Mouse (Mus musculus) heart, postnatal 25 days (tissue): ENCODE results near the gene Trmt10b. TPM values are rescaled to one million over a fixed set of nuclear protein-coding genes. Genes with fewer than 3 reads are reported as not detected.

ENCODE experiments used
- DNase-seq: peaks from one replicate; pipeline ENCODE4 v3.0.0; 2022; ENCODE audit warnings: low spot score
- intact Hi-C: fragments of 180-260 bp; cut with DNase I; formaldehyde crosslinking; loops from one replicate; pipeline ENCODE4 v1.15.1; 2025
- total RNA-seq, 2 experiments: library from RNA; stranded (reverse); gene quantifications; 2 replicates each; pipeline ENCODE4 v1.2.3; 2021

The Trmt10b gene
- 1 to 10 TPM; 3.5 to 6.2 TPM for total RNA-seq

DNA sequence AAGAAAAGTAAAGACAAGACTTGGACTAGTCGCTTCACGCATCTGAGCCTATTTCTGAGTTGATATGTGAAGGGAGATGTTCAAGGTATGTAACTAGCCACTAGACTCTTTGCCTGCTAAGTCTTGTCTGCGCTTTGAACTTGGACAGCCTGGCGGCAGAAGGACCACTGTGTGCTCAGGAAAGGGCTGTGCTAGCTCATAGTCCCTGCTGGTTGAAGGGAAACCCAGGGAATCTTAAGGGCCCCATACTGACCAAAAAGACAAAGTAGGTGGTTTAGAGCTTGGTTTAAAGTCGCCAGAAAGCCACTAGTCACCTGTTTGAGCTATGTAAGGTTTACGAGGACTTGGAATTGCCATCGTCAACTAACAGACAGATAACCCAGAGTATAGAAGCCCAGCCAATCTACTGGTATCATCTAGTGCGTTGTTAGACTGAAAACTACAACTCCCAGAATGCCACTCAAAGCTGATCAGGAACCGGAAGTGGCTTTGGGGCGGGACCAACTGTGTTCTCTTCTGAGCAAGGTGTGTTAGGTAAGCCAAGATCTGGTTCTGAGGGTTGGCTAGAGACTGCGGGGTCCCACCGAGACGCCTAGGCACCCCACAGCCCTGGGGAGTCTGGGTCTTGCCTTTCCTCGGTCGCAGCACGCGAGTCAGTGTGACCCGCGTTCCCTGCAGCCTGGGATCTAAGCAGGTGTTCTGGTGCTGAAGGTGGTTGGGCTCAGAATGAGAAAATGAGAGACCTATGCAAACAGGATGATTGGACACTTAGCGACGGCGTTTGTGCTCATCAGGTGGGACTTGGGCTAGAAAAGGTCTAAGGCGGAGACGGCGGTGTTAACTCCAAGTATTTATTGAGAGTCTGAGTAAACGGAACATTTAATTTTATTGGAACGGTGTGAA lies at the start of gene Trmt10b:
Gene Trmt10b (plus strand): TSS at position 466 of the 903 bp plus-strand sequence.
- no peak for DNase-seq
- intact Hi-C loops, result no loop called here

DNA sequence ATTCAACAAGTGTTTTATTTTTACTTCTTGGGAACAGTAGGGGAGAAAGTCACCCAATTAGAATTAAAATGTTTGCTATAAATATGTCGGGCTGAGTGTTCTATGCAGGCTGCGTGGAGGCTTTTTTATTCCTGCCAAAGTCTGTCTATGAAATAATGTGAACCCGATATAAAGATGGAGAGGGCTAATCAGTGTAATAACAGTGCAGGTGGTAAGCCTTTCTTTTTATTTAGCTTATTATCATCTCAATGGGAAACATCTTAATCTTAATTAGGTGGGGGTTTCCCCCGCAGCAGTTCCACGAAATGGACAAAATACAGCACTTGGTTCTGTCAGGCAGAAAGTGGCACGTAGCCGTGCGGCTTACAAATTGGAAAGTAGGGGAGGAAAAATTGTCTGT lies 45.7 kb upstream of the Trmt10b start:
- no peak for DNase-seq
- intact Hi-C loops, result no loop called here

DNA sequence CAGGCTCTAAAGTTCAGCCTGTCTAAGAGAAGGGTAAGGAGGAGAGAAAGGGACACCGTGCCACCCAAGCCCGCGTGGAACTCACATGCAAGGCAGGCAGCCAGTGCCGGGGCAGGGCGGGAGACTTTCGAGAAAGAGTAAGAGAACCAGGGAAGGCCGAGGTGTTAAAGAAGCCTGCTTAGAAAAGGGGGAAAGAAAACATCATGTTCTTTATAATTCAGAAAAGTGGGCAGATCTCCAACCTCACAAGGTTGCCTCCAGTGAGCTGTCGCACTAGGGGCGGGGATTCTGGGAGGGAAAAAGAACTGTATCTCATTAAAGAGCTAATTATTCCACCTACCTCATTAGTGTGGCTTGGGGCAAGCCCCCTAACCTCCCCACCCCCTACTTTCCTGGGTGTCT lies 44.1 kb upstream of the Trmt10b start:
- DNase-seq, result no peak
- intact Hi-C loops, result no loop called here

DNA sequence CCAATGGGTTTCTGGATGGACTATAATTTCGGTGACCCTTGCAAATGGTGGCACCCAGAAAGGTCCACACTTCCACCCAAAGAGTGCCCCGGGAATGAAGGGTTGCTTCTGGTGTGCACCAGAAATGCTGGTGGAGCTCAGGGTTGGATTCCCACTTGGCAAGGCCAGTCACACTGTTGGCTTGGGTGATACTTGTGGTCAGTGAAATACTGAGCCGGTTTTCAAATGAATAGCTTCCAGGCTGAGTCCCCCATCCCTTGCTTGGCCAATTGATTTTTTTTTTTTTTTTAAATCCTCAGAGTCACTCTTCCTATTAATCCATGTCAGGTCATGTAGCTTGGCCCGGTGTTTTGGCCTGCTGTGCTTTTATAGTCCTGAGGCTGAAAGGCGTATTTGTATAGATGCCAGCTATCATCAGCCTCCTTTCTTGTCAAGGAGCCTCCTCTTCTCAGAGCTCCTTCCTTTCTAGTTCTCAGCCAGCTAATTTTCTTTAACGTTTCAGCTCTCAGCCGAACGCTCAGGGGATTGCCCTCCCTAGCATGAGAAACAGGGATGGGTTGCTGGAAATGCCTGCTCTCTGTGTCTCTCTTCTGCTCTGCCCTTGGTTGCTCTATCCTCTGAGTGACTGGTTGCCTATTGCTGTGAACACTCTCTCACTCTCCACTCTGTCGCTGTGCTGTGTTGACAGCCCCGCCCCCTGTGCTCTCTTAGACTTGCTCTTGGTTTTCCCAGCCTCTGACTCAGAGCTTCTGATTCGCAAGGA lies 42.9 kb upstream of the Trmt10b start:
- DNase-seq, result no peak
- intact Hi-C loops, result no loop called here

DNA sequence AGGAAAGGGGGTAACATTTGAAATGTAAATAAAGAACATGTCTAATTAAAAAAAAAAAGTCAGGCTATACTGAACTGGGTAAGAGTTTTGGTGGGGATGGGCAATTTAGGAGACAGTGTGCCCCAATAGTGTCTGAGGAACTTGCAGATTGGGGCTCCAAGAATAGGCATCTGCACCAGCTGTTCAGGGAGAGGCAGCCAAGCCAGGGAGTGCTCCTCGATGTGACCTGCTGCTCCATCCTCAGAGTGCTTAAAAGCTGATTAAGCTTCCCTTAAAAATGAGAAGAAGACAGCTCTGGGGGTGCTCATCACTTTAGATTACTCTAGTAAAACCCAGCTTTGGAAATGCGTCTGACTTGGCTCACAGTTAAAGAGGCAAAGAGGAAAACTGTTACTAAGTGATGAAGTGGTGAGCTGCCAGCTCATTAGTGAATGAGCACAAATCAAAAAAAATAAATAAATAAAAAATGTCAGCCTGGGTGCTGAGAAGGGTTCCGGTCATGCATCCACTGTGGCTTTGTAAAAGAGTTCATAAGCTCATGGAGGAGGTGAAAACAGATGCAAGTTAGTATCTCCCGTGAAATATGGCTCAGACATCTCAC lies 37.6 kb upstream of the Trmt10b start:
- DNase-seq, result no peak
- intact Hi-C loops, result no loop called here

DNA sequence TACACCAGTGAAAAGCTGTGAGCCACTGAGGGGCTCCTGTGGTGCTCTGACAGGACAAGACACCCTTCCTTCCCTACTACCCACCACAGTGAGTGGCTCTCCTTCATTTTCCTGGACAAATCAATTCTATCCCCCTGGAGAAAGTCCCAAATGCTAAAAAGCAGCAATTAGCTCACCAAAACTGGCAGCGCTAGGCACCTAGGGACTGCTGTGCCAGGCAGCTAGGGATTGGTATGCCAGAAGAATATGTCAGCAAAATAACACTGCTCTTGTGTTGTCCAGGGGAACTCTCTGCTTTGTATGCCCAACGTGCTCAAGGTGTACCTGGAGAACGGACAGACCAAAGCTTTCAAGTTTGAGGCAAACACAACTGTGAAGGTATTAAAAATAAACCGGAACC lies 35.4 kb upstream of the Trmt10b start:
- intact Hi-C loops, result no loop called here
- DNase-seq, result no peak

DNA sequence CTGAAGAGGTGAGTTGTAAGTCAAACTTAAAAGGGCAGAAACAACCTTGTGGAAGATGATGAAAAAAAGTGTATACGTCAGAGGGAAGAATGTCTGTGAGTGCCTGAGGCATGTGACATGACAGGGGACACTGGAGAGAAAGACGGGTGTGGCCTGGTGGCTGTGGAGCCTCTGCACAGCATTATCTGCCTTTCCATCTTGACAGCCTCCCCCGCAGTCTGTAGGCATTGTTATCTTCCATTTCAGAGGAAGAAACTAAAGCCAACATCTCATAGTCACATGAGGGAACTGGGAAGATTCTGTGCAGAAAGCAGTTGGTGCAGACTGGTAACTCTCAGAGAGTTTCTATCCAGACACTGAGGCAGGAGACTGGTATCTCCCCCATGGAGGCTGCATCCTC lies 29.0 kb upstream of the Trmt10b start:
- intact Hi-C loops, result no loop called here
- no peak for DNase-seq

DNA sequence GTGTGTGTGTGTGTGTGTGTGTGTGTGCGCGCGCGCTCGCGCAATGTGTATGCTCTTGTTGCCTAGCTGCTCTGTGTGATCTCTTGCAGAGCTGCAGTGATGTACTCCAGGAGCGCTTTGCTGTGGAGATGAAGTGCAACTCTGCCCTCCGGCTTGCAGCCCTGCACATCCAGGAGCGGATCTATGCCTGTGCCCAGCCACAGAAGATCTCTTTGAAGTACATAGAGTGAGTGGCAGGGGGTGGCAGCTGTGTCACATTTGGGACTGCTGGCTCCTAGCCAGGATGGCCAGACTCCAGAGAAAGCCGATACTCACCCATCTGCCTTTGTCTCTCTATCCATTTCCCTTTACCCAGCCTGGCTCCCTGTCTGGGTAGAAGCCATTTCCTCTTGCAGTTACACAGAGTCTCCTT lies 25.9 kb upstream of the Trmt10b start:
- no peak for DNase-seq
- intact Hi-C loops, result no loop called here

DNA sequence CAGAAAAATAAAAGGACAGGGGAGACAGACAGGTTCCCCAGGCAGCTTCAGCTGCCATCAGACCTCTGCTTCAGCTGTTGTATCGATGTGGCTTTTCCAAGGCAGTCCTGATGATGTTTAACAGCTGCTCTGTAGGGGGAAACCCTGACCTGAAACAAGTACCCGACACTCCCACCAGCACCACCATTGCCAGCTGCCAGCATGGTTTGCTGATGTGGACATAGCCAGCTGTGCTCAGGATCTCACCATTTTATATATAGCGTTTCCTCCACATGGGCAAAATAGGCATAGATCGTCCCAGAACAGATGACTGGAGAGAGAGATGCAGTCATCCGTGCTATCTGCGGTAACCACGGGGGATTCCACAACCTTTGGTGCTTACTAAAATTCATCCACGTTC lies 21.2 kb upstream of the Trmt10b start:
- intact Hi-C loops, result no loop called here
- DNase-seq, result no peak

DNA sequence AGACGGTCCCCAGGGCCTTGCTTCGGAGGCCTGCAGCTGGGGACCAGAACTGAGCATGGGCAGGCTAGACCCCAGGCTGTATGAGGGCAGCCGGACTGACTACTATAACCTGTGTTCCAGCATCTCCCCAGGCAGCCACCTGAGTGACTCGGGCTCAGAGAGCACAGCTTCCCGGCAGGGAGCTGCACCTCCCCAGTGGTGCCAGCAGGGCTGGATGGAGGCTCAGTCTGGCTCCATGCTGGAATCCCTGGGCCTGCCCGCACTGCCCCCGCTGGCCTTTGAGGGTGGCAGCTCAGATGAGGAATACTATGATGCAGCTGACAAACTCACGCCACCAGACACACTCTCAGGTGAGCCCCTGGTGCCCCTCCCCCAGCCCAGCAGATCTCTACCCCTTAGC lies 17.6 kb upstream of the Trmt10b start:
- no peak for DNase-seq
- intact Hi-C loops, result no loop called here

DNA sequence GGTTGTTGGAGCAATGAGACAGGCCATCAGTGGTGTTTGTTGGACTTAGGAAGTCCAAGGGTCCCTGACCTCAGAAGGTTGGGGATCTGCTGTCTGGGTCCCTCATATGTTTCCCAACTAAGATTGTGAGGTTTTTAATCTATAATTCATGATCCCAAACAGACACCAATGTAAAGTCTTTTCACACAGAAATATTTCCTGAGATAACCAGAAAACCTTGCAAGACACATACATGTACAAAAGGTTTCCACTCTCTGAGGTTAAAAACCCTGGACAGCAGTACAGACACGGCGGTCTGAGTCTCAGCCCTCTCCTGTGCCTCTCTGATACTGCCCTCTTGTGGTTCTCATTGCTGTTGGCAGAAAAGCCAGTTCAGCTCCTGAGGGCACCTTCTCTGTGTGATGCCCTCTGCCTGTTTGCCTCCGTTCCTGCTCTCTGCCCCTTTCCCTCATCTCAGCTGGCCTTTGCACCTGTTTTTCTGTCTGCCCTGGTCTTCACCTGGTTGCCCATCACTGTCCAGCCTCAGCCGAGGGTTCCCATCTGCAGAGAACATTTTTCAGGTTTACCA lies 16.9 kb upstream of the Trmt10b start:
- no peak for DNase-seq
- intact Hi-C loops, result loop anchor here (1.0 to 10.0 kb wide), 4 partner anchors 113 to 495 kb away; no protein-coding TSS in a partner anchor

DNA sequence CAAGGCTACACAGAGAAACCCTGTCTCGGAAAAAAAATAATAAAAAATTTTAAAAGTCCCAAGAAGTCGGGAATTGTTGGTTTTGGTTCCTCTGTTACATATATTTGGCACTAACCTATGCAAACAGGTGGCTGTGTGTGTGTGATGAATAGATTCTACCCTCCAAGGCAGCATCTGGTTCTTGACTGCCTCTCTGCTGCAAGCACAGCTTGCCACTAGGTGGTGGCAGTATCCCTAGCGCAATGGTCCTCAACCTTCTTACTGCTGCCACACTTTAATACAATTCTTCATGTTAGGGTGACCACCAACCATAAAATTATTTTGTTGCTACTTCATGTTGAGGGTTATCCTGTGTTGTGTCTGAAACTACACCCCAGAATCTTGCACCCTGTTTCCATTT lies 10.6 kb upstream of the Trmt10b start:
- DNase-seq, result no peak
- intact Hi-C loops, result loop anchor here (5.0 to 10.0 kb wide), 2 partner anchors 488 to 571 kb away; no protein-coding TSS in a partner anchor

DNA sequence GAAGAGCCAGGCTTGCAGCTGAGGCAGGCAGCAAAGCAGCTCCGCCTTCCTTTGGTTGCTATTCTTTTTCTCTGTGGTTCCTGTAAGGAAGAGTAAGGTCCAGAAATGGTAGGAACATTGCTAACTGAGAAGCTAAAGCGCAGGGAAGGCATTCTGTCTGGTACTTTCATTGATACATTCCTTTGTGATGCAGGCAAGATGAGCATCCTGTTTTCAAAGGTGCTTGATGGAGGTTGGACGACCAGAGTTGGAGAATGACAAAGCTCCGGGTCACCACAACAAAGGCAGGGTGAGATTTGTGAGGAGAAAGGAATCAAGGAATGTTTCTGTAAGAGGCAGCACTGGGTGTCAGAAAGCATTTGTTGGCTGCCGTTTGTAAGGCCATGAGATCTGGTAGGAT lies 9.0 kb upstream of the Trmt10b start:
- intact Hi-C loops, result loop anchor here (5.0 to 10.0 kb wide), 2 partner anchors 487 to 569 kb away; no protein-coding TSS in a partner anchor
- no peak for DNase-seq

DNA sequence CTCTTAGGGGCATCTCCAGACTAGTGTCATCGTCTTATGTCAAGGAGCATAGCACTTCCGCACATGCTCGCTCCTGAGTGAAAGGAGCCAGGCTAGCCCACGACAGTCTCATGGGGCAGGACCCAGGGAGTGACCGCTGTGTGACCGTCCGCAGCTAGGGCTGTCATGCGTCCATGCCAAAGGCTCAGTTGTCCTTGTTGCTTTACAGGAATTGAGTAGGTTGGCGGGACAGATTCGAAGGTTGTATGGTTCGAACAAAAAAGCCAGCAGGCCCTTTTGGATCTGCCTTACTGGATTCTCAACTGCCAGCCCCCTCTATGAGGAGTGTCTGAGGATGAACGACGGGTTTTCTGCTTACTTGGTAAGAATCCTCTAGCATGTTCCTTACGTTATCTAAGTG lies 8.6 kb downstream of the Trmt10b start:
- intact Hi-C loops, result no loop called here
- no peak for DNase-seq

DNA sequence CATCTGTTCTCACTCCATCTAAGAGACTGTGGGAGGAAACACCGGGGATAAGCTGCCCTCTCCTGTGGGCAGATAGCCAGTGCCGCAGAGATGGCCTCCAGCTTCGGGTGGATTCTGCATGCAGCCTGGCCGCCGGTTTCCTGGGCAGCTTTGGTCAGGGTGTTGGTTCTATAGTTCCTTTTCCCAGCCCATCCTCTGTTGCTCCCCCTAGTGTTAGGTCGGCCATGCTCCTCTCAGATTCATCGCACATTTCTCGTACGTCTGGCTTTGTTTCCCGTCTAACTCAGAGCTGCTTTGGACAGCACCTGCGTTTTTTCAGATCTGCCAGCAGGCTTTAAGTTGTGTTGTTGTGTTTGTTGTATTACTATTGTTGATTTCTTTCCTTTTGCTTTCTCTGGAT lies 11.1 kb downstream of the Trmt10b start:
- DNase-seq, result no peak
- intact Hi-C loops, result no loop called here

DNA sequence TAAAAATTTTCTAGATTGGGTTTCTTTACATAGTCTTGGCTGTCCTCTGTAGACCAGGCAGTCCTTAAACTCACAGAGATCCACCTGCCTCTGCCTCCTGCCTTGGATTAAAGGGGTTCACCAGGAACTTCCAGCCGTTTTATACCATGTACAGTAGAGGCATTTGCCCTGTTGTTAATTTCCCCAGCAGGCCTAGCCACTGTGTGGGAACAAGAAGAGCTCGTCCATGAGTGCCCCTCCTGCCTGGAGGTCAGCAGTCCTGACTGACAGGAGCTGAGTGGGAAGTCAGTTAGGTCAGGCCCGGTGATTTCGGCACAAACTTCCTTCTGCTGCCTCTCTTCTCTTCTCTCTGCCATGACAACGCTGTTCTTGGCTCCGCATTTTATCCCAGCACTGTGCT lies 11.7 kb downstream of the Trmt10b start:
- intact Hi-C loops, result no loop called here

DNA sequence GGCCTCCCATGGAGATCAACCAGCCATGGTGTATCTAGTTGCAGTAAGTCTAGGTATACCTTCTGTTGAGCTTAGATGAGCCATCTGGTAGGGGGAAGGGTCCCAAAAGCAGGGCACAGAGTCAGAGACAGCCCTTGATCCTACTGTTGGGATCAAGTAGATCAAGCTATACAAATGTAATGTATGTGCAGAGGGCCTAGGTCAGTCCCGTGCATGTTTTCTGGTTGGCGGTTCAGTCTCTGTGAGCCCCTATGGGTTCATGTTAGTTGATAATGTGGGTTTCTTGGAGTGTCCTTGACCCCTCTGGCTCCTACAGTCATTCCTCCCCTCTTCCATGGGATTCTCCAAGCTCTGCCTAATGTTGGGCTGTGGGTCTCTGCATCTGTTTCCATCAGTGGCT lies 14.1 kb downstream of the Trmt10b start:
- no peak for DNase-seq
- intact Hi-C loops, result no loop called here

More for the DNA sequence above, 11.7 kb downstream of the Trmt10b start:
- no peak for DNase-seq

DNA sequence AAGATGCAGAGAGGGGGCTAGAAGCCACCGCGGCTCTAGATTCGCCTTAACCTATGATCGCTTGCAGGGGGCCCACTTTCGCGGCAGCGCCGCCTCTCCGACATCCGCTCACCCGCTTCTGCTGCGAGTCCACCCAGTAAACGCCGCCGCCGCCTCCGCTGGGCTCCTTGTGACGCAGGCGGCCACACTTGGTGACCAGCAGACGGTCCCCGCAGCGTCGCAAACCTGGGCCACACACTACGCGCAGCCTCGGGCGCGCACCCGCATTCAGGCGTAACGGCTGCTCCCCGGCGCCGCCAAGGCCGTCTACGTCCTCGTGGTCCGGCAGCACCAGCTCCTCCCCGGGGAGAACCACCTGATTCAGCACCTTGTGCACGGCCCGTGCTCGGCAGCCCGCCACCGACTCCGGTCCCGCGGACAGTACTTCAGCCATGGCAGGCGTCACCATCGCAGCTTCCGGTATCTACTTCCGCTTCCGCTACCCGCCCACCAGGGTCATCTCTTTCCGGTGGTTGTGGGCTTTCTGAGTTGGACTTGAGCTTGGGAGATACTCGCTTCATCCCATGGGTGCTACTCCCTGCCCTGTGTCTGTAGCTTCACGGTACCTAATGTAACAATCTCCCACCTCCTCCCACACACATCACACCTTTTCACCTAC lies 23.4 kb downstream of the Trmt10b start:
- DNase-seq, result peak; percentile 69
- intact Hi-C loops, result loop anchor here (1.0 kb wide), 1 partner anchor 21 kb away; no protein-coding TSS in a partner anchor

DNA sequence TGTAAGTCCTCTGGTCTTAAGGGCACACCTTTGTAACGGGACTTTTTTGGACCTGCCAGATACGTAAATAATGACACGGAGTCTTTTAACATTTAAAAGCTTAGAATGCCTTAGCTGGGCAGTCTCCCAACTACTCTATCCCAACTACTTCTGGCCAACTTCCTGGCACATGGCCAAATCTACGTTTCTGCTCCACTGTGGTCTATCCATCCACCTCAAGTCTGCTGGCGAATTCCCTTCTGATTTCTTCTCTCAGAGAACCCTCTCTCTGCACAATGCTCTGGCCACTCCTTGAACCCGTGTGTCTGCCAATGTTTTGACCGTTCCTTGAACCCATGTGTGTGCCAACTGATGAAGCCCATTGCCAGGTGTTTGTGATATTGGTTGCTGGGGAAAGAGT lies 34.2 kb downstream of the Trmt10b start:
- intact Hi-C loops, result no loop called here
- DNase-seq, result no peak

DNA sequence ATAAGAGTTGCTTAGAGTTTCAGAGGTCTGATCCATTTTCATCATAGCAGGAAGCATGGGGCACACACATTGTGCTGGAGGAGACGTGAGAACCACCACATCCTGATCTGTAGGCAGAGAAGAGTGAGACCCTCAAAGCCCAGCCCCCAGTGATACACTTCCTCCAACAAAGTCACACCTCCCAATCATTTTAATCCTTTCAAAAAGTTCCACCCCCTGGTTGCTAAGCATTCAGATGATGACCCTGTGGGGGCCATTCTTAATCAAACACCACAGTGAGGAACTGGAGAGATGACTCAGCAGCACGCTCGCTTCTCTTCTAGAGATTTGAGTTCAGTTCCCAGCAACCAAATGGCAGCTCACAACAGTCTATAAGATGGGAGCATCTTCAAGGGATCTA lies 35.5 kb downstream of the Trmt10b start:
- DNase-seq, result no peak
- intact Hi-C loops, result no loop called here
